Mouse (Mus musculus): ENCODE measurements around the gene Ring1. TPM values are rescaled to one million over a fixed set of nuclear protein-coding genes. Genes with fewer than 3 reads are reported as not detected.

The Ring1 gene
- polyA plus RNA-seq, 1 experiment, result 66.4 TPM

- H3K27ac ChIP-seq (ENCODE audit: insufficient read depth, low read length), result peak within 1 kb of the TSS; percentile 55; the same call in 1 of the 2 replicates
Observed at GRCm38 (mm10) chr17:34038878-34039561, 14.5 kb upstream of the Ring1 start, which contains the start of gene Col11a2. Gene Col11a2 (plus strand): TSS chr17:34039437.

GRCm38 (mm10) chr17:34038440-34038839, 14.0 kb upstream of the Ring1 start:
- Histone ChIP-seq H3K4me1 (ENCODE audit: control insufficient read depth, insufficient read depth, low read length) (peaks cover 2% of the 10 kb centered on the region; the same call in 1 of the 2 replicates), H3K27me3 (ENCODE audit: control insufficient read depth, insufficient read depth, low read length) (no peaks in the 10 kb centered on the region), H3K27ac (ENCODE audit: insufficient read depth, low read length) (peak overlapping the region; percentile 55; the same call in 1 of the 2 replicates), H3K4me3 (replicated peaks; ENCODE audit: insufficient read depth, low read depth, low read length) (peak overlapping the region; percentile 26)
- DNase-seq, result peak; percentile 47 to 52
- TF ChIP-seq CTCF (IDR thresholded peaks at IDR 0.05; ENCODE audit: borderline replicate concordance, insufficient read depth, low read depth, low read length) (no peak), POLR2A (IDR thresholded peaks at IDR 0.05; ENCODE audit: borderline replicate concordance, insufficient read depth, low read length) (no peak)
- WGBS, result 5% methylated on average over 21 of the region's 21 CpGs

More at GRCm38 (mm10) chr17:34038878-34039561, 14.5 kb upstream of the Ring1 start, which contains the start of gene Col11a2:
- WGBS, result 5% methylated on average over 28 of the region's 28 CpGs
- peak; percentile 30 to 32 for DNase-seq
- Histone ChIP-seq H3K4me1 (ENCODE audit: control insufficient read depth, insufficient read depth, low read length) (0 out of 2 replicates have a peak, but pooled peaks cover 2% of the 10 kb centered on the region), H3K4me3 (replicated peaks; ENCODE audit: insufficient read depth, low read depth, low read length) (peak within 1 kb of the TSS; percentile 28), H3K27me3 (ENCODE audit: control insufficient read depth, insufficient read depth, low read length) (no peaks in the 10 kb centered on the region)
- no peak for TF ChIP-seq POLR2A (IDR thresholded peaks at IDR 0.05; ENCODE audit: borderline replicate concordance, insufficient read depth, low read length)
- TF ChIP-seq CTCF (IDR thresholded peaks at IDR 0.05; ENCODE audit: borderline replicate concordance, insufficient read depth, low read depth, low read length), result no peak

- no peak for DNase-seq
- WGBS, result 72% methylated on average over 7 of the region's 7 CpGs
- H3K4me3 ChIP-seq (replicated peaks; ENCODE audit: insufficient read depth, low read depth, low read length), result no peak overlapping the region
- H3K27ac ChIP-seq (ENCODE audit: insufficient read depth, low read length), result no peak overlapping the region
- no peaks in the 10 kb centered on the region for H3K27me3 ChIP-seq (ENCODE audit: control insufficient read depth, insufficient read depth, low read length)
- peaks cover 10% of the 10 kb centered on the region for H3K4me1 ChIP-seq (ENCODE audit: control insufficient read depth, insufficient read depth, low read length)
- TF ChIP-seq POLR2A (IDR thresholded peaks at IDR 0.05; ENCODE audit: borderline replicate concordance, insufficient read depth, low read length), result no peak
- no peak for TF ChIP-seq CTCF (IDR thresholded peaks at IDR 0.05; ENCODE audit: borderline replicate concordance, insufficient read depth, low read depth, low read length)
Observed at GRCm38 (mm10) chr17:34037241-34037640, 12.8 kb upstream of the Ring1 start.

- H3K27me3 ChIP-seq (ENCODE audit: control insufficient read depth, insufficient read depth, low read length), result no peaks in the 10 kb centered on the region
- DNase-seq, result peak; percentile 21 to 23
- no peak overlapping the region for H3K4me3 ChIP-seq (replicated peaks; ENCODE audit: insufficient read depth, low read depth, low read length)
- no peak overlapping the region for H3K27ac ChIP-seq (ENCODE audit: insufficient read depth, low read length)
- TF ChIP-seq POLR2A (IDR thresholded peaks at IDR 0.05; ENCODE audit: borderline replicate concordance, insufficient read depth, low read length) (no peak), CTCF (IDR thresholded peaks at IDR 0.05; ENCODE audit: borderline replicate concordance, insufficient read depth, low read depth, low read length) (no peak)
- 68% methylated on average over 10 of the region's 10 CpGs for WGBS
- peaks cover 10% of the 10 kb centered on the region for H3K4me1 ChIP-seq (ENCODE audit: control insufficient read depth, insufficient read depth, low read length)
Observed at GRCm38 (mm10) chr17:34036647-34037046, 12.2 kb upstream of the Ring1 start.

GRCm38 (mm10) chr17:34035517-34035916, 11.0 kb upstream of the Ring1 start:
- DNase-seq, result no peak
- TF ChIP-seq CTCF (IDR thresholded peaks at IDR 0.05; ENCODE audit: borderline replicate concordance, insufficient read depth, low read depth, low read length) (no peak), POLR2A (IDR thresholded peaks at IDR 0.05; ENCODE audit: borderline replicate concordance, insufficient read depth, low read length) (no peak)
- H3K27ac ChIP-seq (ENCODE audit: insufficient read depth, low read length), result no peak overlapping the region
- no peak overlapping the region for H3K4me3 ChIP-seq (replicated peaks; ENCODE audit: insufficient read depth, low read depth, low read length)
- no peaks in the 10 kb centered on the region for H3K27me3 ChIP-seq (ENCODE audit: control insufficient read depth, insufficient read depth, low read length)
- 88% methylated on average over 9 of the region's 9 CpGs for WGBS
- peaks cover 13% of the 10 kb centered on the region for H3K4me1 ChIP-seq (ENCODE audit: control insufficient read depth, insufficient read depth, low read length)

- TF ChIP-seq CTCF (IDR thresholded peaks at IDR 0.05; ENCODE audit: borderline replicate concordance, insufficient read depth, low read depth, low read length) (peak; percentile 67), POLR2A (IDR thresholded peaks at IDR 0.05; ENCODE audit: borderline replicate concordance, insufficient read depth, low read length) (no peak)
- Histone ChIP-seq H3K27me3 (ENCODE audit: control insufficient read depth, insufficient read depth, low read length) (no peaks in the 10 kb centered on the region), H3K27ac (ENCODE audit: insufficient read depth, low read length) (no peak overlapping the region), H3K4me1 (ENCODE audit: control insufficient read depth, insufficient read depth, low read length) (peaks cover 23% of the 10 kb centered on the region), H3K4me3 (replicated peaks; ENCODE audit: insufficient read depth, low read depth, low read length) (no peak overlapping the region)
- 65% methylated on average over 10 of the region's 10 CpGs for WGBS
- peak; percentile 54 to 66 for DNase-seq
Observed at GRCm38 (mm10) chr17:34034064-34034463, 9.6 kb upstream of the Ring1 start.

GRCm38 (mm10) chr17:34033441-34033840, 9.0 kb upstream of the Ring1 start:
- Histone ChIP-seq H3K27me3 (ENCODE audit: control insufficient read depth, insufficient read depth, low read length) (no peaks in the 10 kb centered on the region), H3K27ac (ENCODE audit: insufficient read depth, low read length) (no peak overlapping the region), H3K4me3 (replicated peaks; ENCODE audit: insufficient read depth, low read depth, low read length) (no peak overlapping the region), H3K4me1 (ENCODE audit: control insufficient read depth, insufficient read depth, low read length) (peaks cover 22% of the 10 kb centered on the region)
- TF ChIP-seq CTCF (IDR thresholded peaks at IDR 0.05; ENCODE audit: borderline replicate concordance, insufficient read depth, low read depth, low read length), result no peak
- no peak for TF ChIP-seq POLR2A (IDR thresholded peaks at IDR 0.05; ENCODE audit: borderline replicate concordance, insufficient read depth, low read length)
- WGBS, result 86% methylated on average over 9 of the region's 9 CpGs
- DNase-seq, result peak; percentile 22 to 24

GRCm38 (mm10) chr17:34032806-34033205, 8.3 kb upstream of the Ring1 start:
- TF ChIP-seq CTCF (IDR thresholded peaks at IDR 0.05; ENCODE audit: borderline replicate concordance, insufficient read depth, low read depth, low read length), result no peak
- TF ChIP-seq POLR2A (IDR thresholded peaks at IDR 0.05; ENCODE audit: borderline replicate concordance, insufficient read depth, low read length), result no peak
- Histone ChIP-seq H3K27me3 (ENCODE audit: control insufficient read depth, insufficient read depth, low read length) (no peaks in the 10 kb centered on the region), H3K27ac (ENCODE audit: insufficient read depth, low read length) (peak overlapping the region; percentile 65; the same call in 1 of the 2 replicates), H3K4me1 (ENCODE audit: control insufficient read depth, insufficient read depth, low read length) (peaks cover 22% of the 10 kb centered on the region), H3K4me3 (replicated peaks; ENCODE audit: insufficient read depth, low read depth, low read length) (peak overlapping the region; percentile 94)
- WGBS, result 55% methylated on average over 9 of the region's 9 CpGs
- DNase-seq, result peak; percentile 29 to 45
